Mouse (Mus musculus) cerebellum, adult 11-12 months (tissue): ENCODE measurements around the gene Igfn1.
A peak's percentile ranks its signal among the peaks of the same experiment; 100 is the strongest.

Experiments
- DNase-seq: peaks from one replicate; pipeline ENCODE4 v3.0.0; 2022

The Igfn1 gene

GRCm38 (mm10) chr1:136007211-136008158, 1.3 kb upstream of the Igfn1 start, which contains the start of gene Tmem9:
TSS of gene Tmem9 (plus strand) at chr1:136008150.
- no peak for DNase-seq

GRCm38 (mm10) chr1:136001438-136001837, 4.7 kb downstream of the Igfn1 start:
- no peak for DNase-seq

- no peak for DNase-seq
Observed at GRCm38 (mm10) chr1:135999720-136000287, 6.3 kb downstream of the Igfn1 start.

GRCm38 (mm10) chr1:135997537-135997936, 8.6 kb downstream of the Igfn1 start:
- DNase-seq: no peak

- DNase-seq: no peak
Observed at GRCm38 (mm10) chr1:135993470-135993869, 12.7 kb downstream of the Igfn1 start.

GRCm38 (mm10) chr1:135989876-135990275, 16.3 kb downstream of the Igfn1 start:
- no peak for DNase-seq

GRCm38 (mm10) chr1:135984105-135984504, 22.0 kb downstream of the Igfn1 start:
- DNase-seq: no peak

GRCm38 (mm10) chr1:135972576-135972975, 33.6 kb downstream of the Igfn1 start:
- no peak for DNase-seq

- peak; percentile 87 for DNase-seq
Observed at GRCm38 (mm10) chr1:135970486-135970885, 35.7 kb downstream of the Igfn1 start.

- DNase-seq: no peak
Observed at GRCm38 (mm10) chr1:135967739-135968138, 38.4 kb downstream of the Igfn1 start.

- DNase-seq: no peak
Observed at GRCm38 (mm10) chr1:135964561-135964960, 41.6 kb downstream of the Igfn1 start.

- DNase-seq: no peak
Observed at GRCm38 (mm10) chr1:135963177-135963576, 43.0 kb downstream of the Igfn1 start.

GRCm38 (mm10) chr1:135958483-135958882, 47.7 kb downstream of the Igfn1 start:
- no peak for DNase-seq

- no peak for DNase-seq
Observed at GRCm38 (mm10) chr1:135948871-135949270, 57.3 kb downstream of the Igfn1 start.

- no peak for DNase-seq
Observed at GRCm38 (mm10) chr1:135946247-135946646, 59.9 kb downstream of the Igfn1 start.

GRCm38 (mm10) chr1:135945711-135946110, 60.4 kb downstream of the Igfn1 start:
- no peak for DNase-seq

GRCm38 (mm10) chr1:135944526-135945259, 61.4 kb downstream of the Igfn1 start:
- DNase-seq: peak; percentile 68

GRCm38 (mm10) chr1:135943713-135944112, 62.4 kb downstream of the Igfn1 start:
- DNase-seq: no peak

- DNase-seq: no peak
Observed at GRCm38 (mm10) chr1:135942116-135942515, 64.0 kb downstream of the Igfn1 start.

GRCm38 (mm10) chr1:135941259-135942006, 64.7 kb downstream of the Igfn1 start:
- no peak for DNase-seq

GRCm38 (mm10) chr1:135936091-135936490, 70.1 kb downstream of the Igfn1 start:
- DNase-seq: no peak

GRCm38 (mm10) chr1:135933704-135934293, 72.3 kb downstream of the Igfn1 start:
- DNase-seq: no peak
